Mouse (Mus musculus) E14TG2a.4 (cell line): ENCODE measurements around the gene Glod4.

Experiments
- CTCF ChIP-seq: conservative IDR thresholded peaks from 2 replicates; pipeline ENCODE4 v1.5.1; 2014; ENCODE audit warnings: low read length
- NANOG ChIP-seq: IDR thresholded peaks from 2 replicates; pipeline ENCODE4 v1.6.1; 2014; ENCODE audit warnings: borderline replicate concordance, low read length, mixed read lengths

- TF ChIP-seq CTCF, result no peak
- TF ChIP-seq NANOG, result no peak
These were observed 163.2 kb downstream of the Glod4 start for GRCm38 (mm10) chr11:76080293-76080692.
